Mouse (Mus musculus) gastrocnemius, adult 8-10 months (tissue): ENCODE data around the gene Galk1. TPM values are rescaled to one million over a fixed set of nuclear protein-coding genes. Genes with fewer than 3 reads are reported as not detected.
"Not testable (repeated sequence)": the region's sequence is repeated elsewhere in the genome, so short reads cannot be mapped to it uniquely, and the experiment has no call there.

Source experiments
- DNase-seq, 2 experiments: peaks; one replicate each; pipeline ENCODE4 v3.0.0; 2022; ENCODE audit warnings: low spot score in 2 of 2
- total RNA-seq, 4 experiments: library from RNA; stranded (reverse); gene quantifications; 2 replicates each; pipeline ENCODE4 v1.2.4; 2022

Galk1 gene
- total RNA-seq, 4 experiments from 2014 or later: 1.6 to 3.1 (median 2.7) TPM

DNA sequence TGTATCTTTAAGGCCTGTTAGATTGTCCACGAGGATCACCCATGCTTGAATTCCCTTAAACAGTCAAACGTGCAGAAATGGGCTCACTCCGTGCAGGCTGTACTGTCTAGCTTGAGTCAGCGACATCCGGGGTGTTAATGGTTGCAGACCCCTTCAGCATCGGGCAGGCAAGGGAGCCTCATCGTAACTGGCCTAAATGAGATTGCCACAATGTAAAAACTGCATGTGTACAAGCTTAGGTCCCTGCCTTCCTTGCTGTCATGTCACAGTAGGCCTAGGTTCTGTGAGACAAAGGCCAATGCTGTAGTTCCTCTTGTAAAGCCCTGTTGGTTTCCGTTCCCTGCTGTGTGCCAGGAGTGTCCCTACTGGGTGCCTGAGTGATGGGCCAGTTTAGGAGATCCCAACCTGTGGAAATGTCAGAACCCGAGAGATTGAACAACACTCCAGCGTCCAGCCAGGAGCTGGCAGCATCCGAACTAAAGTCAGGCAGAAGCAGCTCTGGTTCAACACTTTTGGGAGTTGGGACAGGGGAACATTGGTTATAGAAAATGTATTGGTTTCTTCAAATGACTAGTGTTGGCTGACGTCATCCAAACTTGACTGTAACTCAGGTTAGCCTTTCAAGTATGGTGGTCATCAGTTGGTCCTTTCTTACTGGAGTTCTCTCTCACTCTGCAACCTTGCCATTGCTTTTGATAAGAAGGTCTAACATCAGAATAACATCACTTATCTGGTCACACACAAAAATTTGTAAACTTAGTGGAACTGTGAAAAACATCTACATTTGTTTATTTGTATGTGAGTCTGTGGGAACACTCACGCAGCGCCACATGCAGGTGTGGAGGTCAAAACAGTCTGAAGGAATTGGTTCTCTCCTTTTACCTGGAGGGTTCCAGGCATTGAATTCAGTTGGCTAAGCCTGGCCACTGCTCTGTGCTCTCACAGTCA is 18.7 kb upstream of the Galk1 start:
- peak in 1 of 2 experiments; percentile 21 for DNase-seq

DNA sequence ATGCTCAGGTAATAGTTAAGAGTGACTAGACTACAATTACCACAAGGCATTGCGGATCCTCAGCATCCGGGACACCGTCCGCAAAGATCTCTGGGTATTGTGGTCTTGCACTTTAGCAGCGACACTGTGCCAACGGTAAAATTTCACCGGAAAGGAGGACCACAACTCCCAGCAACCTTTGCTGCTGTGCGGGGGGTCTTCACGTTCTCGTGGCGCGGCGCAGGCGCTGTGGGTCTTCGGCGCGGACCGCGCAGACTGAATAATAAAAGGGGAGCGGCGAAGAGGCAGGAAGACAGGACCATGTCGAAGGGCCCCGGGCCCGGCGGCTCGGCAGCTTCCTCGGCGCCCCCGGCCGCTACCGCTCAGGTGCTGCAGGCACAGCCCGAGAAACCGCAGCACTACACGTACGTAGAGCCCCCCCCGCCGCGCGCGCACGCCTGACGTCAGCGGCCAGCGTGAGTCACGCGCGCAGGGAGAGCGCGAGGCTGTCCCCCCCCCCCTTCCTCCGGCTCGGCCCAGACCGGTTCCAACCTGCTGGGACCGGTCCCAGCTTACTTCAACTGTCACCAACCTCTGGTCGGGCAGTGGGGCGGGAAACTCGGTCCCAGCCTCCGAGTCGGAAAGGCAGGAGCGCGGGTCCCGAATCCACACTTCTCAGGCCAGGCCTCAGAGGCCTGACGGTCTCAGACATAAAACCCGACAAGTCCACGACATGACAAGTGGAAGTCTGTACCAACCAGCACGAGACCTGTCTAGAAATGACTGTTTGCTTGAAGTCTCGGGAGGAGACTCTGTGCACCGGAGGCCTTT is 17.8 kb upstream of the Galk1 start, which contains the start of gene Unk:
Unk (plus strand) TSS at position 235 of the 810 bp plus-strand sequence.
- DNase-seq: peak; percentile 95 to 96

DNA sequence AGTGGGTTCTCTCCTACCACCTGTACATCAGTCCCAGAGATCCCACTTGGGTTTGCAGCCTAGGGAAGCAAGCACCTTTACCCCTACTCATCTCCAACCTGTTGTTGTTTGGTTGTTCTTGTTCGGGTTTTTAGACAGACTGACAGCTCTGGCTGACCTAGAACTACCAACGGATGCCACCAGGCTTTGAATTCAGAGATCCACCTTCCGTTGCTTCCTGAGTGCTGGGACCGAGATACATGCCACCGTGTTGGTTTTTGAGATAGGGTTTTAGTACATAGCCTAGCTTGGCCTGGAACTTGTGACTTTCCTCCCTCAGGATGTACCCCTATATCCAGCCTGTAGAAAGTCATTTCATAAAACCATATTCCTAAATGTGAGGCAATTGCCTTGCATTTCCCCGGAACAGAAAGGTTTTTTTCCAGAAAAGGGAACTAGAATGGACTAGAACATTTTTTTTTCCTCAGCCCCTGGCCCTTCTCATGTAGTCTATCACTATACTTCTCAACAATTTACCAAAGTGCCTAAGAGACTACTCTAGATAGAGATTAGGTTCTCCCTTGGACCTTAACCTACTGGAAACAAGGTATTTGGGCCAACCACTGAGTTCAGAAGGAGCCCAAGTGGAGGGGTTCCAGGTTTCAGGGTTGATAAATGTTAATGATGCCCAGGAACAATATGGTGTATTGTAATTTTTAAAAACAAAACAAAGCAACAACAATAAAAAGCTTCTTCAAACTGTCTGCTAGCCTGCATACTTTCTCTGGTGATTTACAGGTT is 16.8 kb upstream of the Galk1 start:
- no peak for DNase-seq

GRCm38 (mm10) chr11:116028177-116028865 is 15.8 kb upstream of the Galk1 start:
- no peak for DNase-seq

DNA sequence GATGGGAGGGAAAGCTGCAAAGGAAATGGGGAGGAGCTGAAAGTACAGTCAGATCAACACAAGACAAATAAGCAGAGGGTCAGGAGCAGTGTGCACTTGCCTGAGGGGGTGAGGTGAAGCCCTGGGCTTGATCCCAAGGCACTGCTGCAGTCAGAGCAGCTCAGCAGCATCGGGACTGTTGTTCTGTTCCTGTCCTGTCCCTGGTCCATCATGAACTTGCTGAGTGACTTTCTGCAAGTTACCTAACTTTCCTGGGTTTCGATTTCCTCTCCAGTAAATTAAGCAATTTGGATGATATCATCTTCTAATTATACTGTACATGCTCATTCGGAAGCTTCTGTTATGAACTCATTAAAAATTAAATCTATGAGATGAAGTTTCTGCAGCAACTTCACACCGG is 15.2 kb upstream of the Galk1 start, which contains the start of gene H3f3b:
H3f3b (minus strand) TSS at position 207 of the 400 bp plus-strand sequence.
- DNase-seq: no peak

- no peak for DNase-seq
These were observed 12.7 kb upstream of the Galk1 start for GRCm38 (mm10) chr11:116025056-116025845.

DNA sequence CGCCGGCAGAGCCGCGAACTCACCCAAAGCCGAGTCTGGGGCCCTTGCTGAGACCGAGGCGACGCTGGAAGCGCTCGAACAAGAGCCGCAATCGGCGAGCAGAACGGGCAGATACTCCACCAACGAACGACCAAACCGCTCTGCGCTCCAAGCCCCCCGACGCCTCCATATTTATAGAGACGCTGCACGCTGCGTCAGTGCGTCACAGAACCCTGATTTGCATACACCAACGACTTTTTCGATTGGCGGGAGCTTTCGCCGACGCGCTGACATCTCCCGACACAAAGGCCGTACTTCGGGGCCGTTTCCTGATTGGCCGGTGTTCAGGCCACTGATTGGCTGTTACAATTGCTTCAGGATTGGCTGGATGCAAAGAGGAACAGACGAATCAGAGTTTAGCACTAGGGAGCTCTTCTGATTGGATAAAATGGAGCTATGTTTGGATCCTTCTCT is 11.9 kb upstream of the Galk1 start:
- peak; percentile 93 to 96 for DNase-seq

- peak; percentile 72 to 76 for DNase-seq
These were observed 11.3 kb upstream of the Galk1 start for GRCm38 (mm10) chr11:116023771-116024355.

GRCm38 (mm10) chr11:116023074-116023770 is 10.7 kb upstream of the Galk1 start:
- DNase-seq: not testable (repeated sequence)

GRCm38 (mm10) chr11:116022256-116022780 is 9.8 kb upstream of the Galk1 start:
- no peak for DNase-seq

DNA sequence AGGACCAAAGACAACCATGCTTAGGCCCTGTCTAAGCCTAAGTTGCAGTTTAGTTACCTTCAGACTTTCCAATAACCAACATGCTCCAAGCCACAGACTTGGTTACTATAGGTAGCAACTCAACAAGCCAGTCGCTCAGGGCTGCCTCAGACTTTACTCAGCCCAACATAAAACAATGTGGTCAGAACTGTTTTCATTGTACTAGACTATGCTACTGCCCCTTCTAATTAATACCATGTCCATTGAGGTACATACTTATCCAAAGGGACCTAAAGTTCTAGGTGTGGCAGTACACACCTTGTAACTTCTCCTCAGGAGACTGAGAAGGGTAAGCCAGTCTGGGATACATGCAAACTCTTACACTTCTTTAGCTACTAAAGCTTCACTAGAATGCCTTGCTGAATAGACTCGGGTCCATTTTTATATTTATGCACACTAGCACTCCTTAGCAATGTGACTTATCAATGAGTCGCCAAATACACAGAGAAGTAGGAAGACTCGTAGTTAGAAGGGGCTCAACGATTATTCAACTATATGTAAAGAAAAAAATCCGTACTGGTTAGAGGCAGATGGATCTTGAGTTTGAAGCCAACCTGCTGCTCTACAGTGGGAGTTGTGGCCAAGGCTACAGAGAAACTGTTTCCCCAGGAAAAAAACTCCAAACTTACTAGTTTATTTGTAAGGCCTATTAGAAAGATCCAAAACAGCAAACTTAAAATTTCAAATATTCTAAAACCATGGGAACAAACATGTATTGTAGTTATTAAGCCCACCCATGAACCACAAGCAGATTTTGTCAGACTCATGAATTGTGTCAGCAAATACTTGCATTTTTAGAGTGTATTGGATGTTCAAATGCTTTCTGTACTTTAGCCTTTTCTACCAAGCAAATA is 9.1 kb upstream of the Galk1 start:
- DNase-seq: no peak

- no peak for DNase-seq
These were observed 8.0 kb upstream of the Galk1 start for GRCm38 (mm10) chr11:116020519-116020922.

DNA sequence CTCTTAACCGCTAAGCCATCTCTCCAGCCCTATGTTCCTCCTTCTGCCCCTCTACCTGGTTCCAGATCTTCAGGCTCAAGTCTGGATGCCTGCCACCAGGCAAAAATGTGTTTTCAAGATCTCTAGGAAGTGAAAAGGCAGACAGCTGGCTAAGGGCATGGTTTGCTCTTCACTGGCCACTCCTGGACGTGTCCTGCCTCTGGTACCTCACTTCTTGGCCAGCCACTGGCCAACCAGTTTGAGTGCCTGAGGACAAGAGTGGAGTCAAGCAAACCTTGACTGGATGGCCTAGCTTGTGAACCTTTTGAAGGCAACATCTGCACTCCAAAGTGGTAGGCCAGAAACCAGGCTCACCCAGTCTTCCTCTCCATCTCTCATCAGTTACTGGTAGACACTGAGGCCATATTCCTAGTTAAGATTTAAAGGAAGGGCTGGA is 7.5 kb upstream of the Galk1 start:
- DNase-seq: no peak

DNA sequence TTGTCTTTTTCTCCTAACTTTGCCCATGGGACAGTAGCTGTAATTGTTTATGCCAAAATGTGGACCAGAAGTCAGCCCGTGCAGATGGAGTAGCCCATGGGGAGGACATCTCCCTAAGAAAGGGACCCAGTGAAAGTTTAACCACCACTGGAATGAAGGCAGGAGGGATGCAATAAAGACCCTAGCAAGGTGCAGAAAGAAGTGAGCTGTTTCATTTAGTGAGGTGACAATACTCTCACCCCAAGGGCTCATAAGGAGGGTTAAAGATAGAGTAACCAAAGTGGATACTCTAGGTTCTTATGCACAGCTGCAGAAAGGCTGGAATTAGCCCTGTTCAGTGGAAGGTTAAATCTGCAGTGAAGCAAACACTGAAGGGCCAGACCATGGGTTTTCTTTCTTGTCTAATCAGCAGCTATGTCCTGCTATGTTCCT is 6.9 kb upstream of the Galk1 start:
- no peak for DNase-seq

DNA sequence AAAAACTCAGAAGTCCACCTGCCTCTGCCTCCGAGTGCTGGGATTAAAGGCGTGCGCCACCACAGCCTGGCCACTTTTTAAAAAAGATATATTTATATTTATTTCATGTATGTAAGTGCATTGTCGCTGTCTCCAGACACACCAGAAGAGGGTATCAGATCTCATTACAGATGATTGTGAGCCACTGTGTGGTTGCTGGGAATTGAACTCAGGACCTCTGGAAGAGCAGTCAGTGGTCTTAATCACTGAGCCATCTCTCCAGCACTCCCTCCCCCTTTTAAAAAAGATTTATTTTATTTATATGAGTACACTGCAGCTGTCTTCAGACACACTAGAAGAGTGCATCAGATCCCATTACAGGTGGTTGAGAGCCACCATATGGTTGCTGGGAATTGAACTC is 6.3 kb upstream of the Galk1 start:
- DNase-seq: not testable (repeated sequence)

- no peak for DNase-seq
These were observed 5.6 kb upstream of the Galk1 start for GRCm38 (mm10) chr11:116018106-116018505.

- DNase-seq: no peak
These were observed 2.3 kb upstream of the Galk1 start for GRCm38 (mm10) chr11:116014821-116015220.
